Mouse (Mus musculus): ENCODE measurements around the gene Dapk2. TPM values are rescaled to one million over a fixed set of nuclear protein-coding genes. Genes with fewer than 3 reads are reported as not detected.

The Dapk2 gene
- polyA plus RNA-seq (2012; rRNA removed) (7.3 and 11.7 TPM in 2 replicates), polyA plus RNA-seq (2014; fragmentation: Nextera tagmentation; extraction: Ambion mirVana) (24.6 and 25.2 TPM in 2 replicates)

- Histone ChIP-seq H3K36me3 (replicated peaks; ENCODE audit: control insufficient read depth, insufficient read depth, low read depth) (no peaks in the 10 kb centered on the region), H3K4me1 (replicated peaks; ENCODE audit: control insufficient read depth in 2 of 2, insufficient read depth in 2 of 2, low read length in 1 of 2) (peaks cover 16 to 27% of the 10 kb centered on the region in 2 experiments), H3K4me2 (ENCODE audit: low read depth) (peak within 1 kb of the TSS; percentile 75), H3K27ac (peak within 1 kb of the TSS; percentile 25), H3K9ac (replicated peaks) (peak within 1 kb of the TSS; percentile 79), H3K27me3 (ENCODE audit: control insufficient read depth, insufficient read depth, low read length) (no peaks in the 10 kb centered on the region; the same call in 1 of the 2 replicates), H3K4me3 (ENCODE audit: insufficient read depth in 1 of 2, low read depth in 2 of 2, low read length in 2 of 2) (peak within 1 kb of the TSS; percentile 64 to 80), H3K9me3 (ENCODE audit: control insufficient read depth, low read length) (no peaks in the 10 kb centered on the region)
- ATAC-seq (ENCODE audit: insufficient read depth) (peak; percentile 94), DNase-seq (ENCODE audit: low read depth in 3 of 3, low spot score in 3 of 3) (peak; percentile 76 to 78 (median 77))
- WGBS (ENCODE audit: insufficient replicate concordance), result 1% methylated on average over 58 of the region's 58 CpGs
- TF ChIP-seq CTCF (IDR thresholded peaks at IDR 0.05; ENCODE audit: low read depth), result peak; percentile 79
- TF ChIP-seq EP300 (IDR thresholded peaks at IDR 0.05; ENCODE audit: low read depth), result no peak
These were observed at the start of gene Dapk2 for GRCm38 (mm10) chr9:66157958-66158830. Gene Dapk2, plus strand, starts transcription at chr9:66158223.

GRCm38 (mm10) chr9:66109574-66109973 lies 48.4 kb upstream of the Dapk2 start:
- H3K4me3 ChIP-seq (ENCODE audit: insufficient read depth in 1 of 2, low read depth in 2 of 2, low read length in 2 of 2), result no peak overlapping the region
- H3K4me1 ChIP-seq (replicated peaks; ENCODE audit: control insufficient read depth in 2 of 2, insufficient read depth in 2 of 2, low read length in 1 of 2), result peaks cover 0 to 8% of the 10 kb centered on the region in 2 experiments; a peak in 2 of 4 replicates
- H3K4me2 ChIP-seq (ENCODE audit: low read depth), result no peak overlapping the region
- H3K36me3 ChIP-seq (replicated peaks; ENCODE audit: control insufficient read depth, insufficient read depth, low read depth), result peaks cover 34% of the 10 kb centered on the region
- DNase-seq (ENCODE audit: low read depth in 3 of 3, low spot score in 3 of 3) (no peak), ATAC-seq (ENCODE audit: insufficient read depth) (no peak)
- no peaks in the 10 kb centered on the region for H3K9me3 ChIP-seq (ENCODE audit: control insufficient read depth, low read length)
- H3K27ac ChIP-seq, result no peak overlapping the region
- no peaks in the 10 kb centered on the region for H3K27me3 ChIP-seq (ENCODE audit: control insufficient read depth, insufficient read depth, low read length)
- WGBS (ENCODE audit: insufficient replicate concordance), result 93% methylated on average over 1 of the region's 1 CpGs
- no peak for TF ChIP-seq CTCF (IDR thresholded peaks at IDR 0.05; ENCODE audit: low read depth)
- no peak for TF ChIP-seq EP300 (IDR thresholded peaks at IDR 0.05; ENCODE audit: low read depth)
- H3K9ac ChIP-seq (replicated peaks), result no peak overlapping the region

GRCm38 (mm10) chr9:66110126-66110525 lies 47.9 kb upstream of the Dapk2 start:
- no peak overlapping the region for H3K4me3 ChIP-seq (ENCODE audit: insufficient read depth in 1 of 2, low read depth in 2 of 2, low read length in 2 of 2)
- H3K4me2 ChIP-seq (ENCODE audit: low read depth), result no peak overlapping the region
- H3K27ac ChIP-seq, result no peak overlapping the region
- DNase-seq (ENCODE audit: low read depth in 3 of 3, low spot score in 3 of 3) (no peak), ATAC-seq (ENCODE audit: insufficient read depth) (no peak)
- H3K27me3 ChIP-seq (ENCODE audit: control insufficient read depth, insufficient read depth, low read length), result no peaks in the 10 kb centered on the region
- WGBS (ENCODE audit: insufficient replicate concordance), result 54% methylated on average over 8 of the region's 8 CpGs
- TF ChIP-seq EP300 (IDR thresholded peaks at IDR 0.05; ENCODE audit: low read depth) (no peak), CTCF (IDR thresholded peaks at IDR 0.05; ENCODE audit: low read depth) (no peak)
- H3K9ac ChIP-seq (replicated peaks), result no peak overlapping the region
- peaks cover 29% of the 10 kb centered on the region for H3K36me3 ChIP-seq (replicated peaks; ENCODE audit: control insufficient read depth, insufficient read depth, low read depth)
- H3K4me1 ChIP-seq (replicated peaks; ENCODE audit: control insufficient read depth in 2 of 2, insufficient read depth in 2 of 2, low read length in 1 of 2), result peaks cover 0 to 4% of the 10 kb centered on the region in 2 experiments; a peak in 2 of 4 replicates
- no peaks in the 10 kb centered on the region for H3K9me3 ChIP-seq (ENCODE audit: control insufficient read depth, low read length)

GRCm38 (mm10) chr9:66110611-66111379 lies 47.2 kb upstream of the Dapk2 start:
- no peaks in the 10 kb centered on the region for H3K27me3 ChIP-seq (ENCODE audit: control insufficient read depth, insufficient read depth, low read length)
- H3K4me3 ChIP-seq (ENCODE audit: insufficient read depth in 1 of 2, low read depth in 2 of 2, low read length in 2 of 2), result no peak overlapping the region
- H3K9ac ChIP-seq (replicated peaks), result no peak overlapping the region
- DNase-seq (ENCODE audit: low read depth in 3 of 3, low spot score in 3 of 3), result no peak
- no peak overlapping the region for H3K27ac ChIP-seq
- ATAC-seq (ENCODE audit: insufficient read depth), result no peak
- no peaks in the 10 kb centered on the region for H3K9me3 ChIP-seq (ENCODE audit: control insufficient read depth, low read length)
- peaks cover 0 to 2% of the 10 kb centered on the region in 2 experiments; a peak in 1 of 4 replicates for H3K4me1 ChIP-seq (replicated peaks; ENCODE audit: control insufficient read depth in 2 of 2, insufficient read depth in 2 of 2, low read length in 1 of 2)
- H3K4me2 ChIP-seq (ENCODE audit: low read depth), result no peak overlapping the region
- WGBS (ENCODE audit: insufficient replicate concordance), result 80% methylated on average over 8 of the region's 8 CpGs
- TF ChIP-seq CTCF (IDR thresholded peaks at IDR 0.05; ENCODE audit: low read depth) (no peak), EP300 (IDR thresholded peaks at IDR 0.05; ENCODE audit: low read depth) (no peak)
- peaks cover 27% of the 10 kb centered on the region for H3K36me3 ChIP-seq (replicated peaks; ENCODE audit: control insufficient read depth, insufficient read depth, low read depth)

All from liver, embryonic 14.5 days (tissue).